9 mouse cellular contexts compared by ENCODE assay signal in genomic region chr11:5999832-6000771, GRCm38 (mm10). TPM values are rescaled to one million over a fixed set of nuclear protein-coding genes. Genes with fewer than 3 reads are reported as not detected.
DNase-seq lines count a peak whose midpoint lies in the region; ATAC-seq and TF ChIP-seq lines count a peak whose summit lies in the region.
"Had no signal": no experiment of that assay in that cellular context is flagged by ENCODE, and none has a peak within 500 bp of the region (broad histone marks: within the 10 kb centered on the region; RNA-seq: fewer than 3 reads in every experiment).

No protein-coding gene starts in this region.

- peaks cover 22% of the 10 kb centered on the region for H3K4me1 ChIP-seq in forebrain, embryonic 10.5 days
- H3K4me1 ChIP-seq in heart, embryonic 13.5 days: peaks cover 52% of the 10 kb centered on the region
- H3K4me1 ChIP-seq in kidney, embryonic 15.5 days: peaks cover 44% of the 10 kb centered on the region
- peaks cover 17% of the 10 kb centered on the region for H3K4me1 ChIP-seq in limb, embryonic 14.5 days (ENCODE audit: control insufficient read depth, insufficient read depth, low read length)
- H3K4me1 ChIP-seq in midbrain, embryonic 15.5 days: peaks cover 15% of the 10 kb centered on the region
- peaks cover 55% of the 10 kb centered on the region for H3K4me1 ChIP-seq in spleen, adult 2 months (ENCODE audit: control insufficient read depth, insufficient read depth, insufficient read length)

- peak overlapping the region; percentile 78 for H3K27ac ChIP-seq in forebrain, embryonic 10.5 days
- peak overlapping the region; percentile 99 for H3K27ac ChIP-seq in heart, embryonic 13.5 days (replicated peaks)
- peak overlapping the region; percentile 88 for H3K27ac ChIP-seq in kidney, embryonic 15.5 days
- H3K27ac ChIP-seq in limb, embryonic 14.5 days (replicated peaks; ENCODE audit: low read depth, low read length): peak overlapping the region; percentile 70
- H3K27ac ChIP-seq in midbrain, embryonic 15.5 days: peak overlapping the region; percentile 54
- peak overlapping the region; percentile 83 for H3K27ac ChIP-seq in spleen, adult 2 months (ENCODE audit: insufficient read depth, low read length)

- peak; percentile 86 for ATAC-seq in heart, embryonic 13.5 days (ENCODE audit: extremely low read depth, insufficient number of reproducible peaks, low FRiP score, low TSS enrichment)
- peak; percentile 86 for ATAC-seq in kidney, embryonic 15.5 days (replicated peaks; ENCODE audit: low FRiP score)
- peak; percentile 88 for ATAC-seq in limb, embryonic 14.5 days (ENCODE audit: low FRiP score, low read depth)
- ATAC-seq in midbrain, embryonic 15.5 days (replicated peaks): peak; percentile 79

- peak overlapping the region; percentile 65 for H3K9ac ChIP-seq in heart, embryonic 13.5 days
- H3K9ac ChIP-seq in kidney, embryonic 15.5 days: no peak overlapping the region
- H3K9ac ChIP-seq in limb, embryonic 14.5 days (ENCODE audit: low read depth, low read length, severe bottlenecking): no peak overlapping the region
- H3K9ac ChIP-seq in midbrain, embryonic 15.5 days: no peak overlapping the region

- DNase-seq in A20 (ENCODE audit: low read depth, low spot score): peak; percentile 19
- peak; percentile 94 for DNase-seq in brain, embryonic 14.5 days (ENCODE audit: low read depth)
- peak; percentile 67 for DNase-seq in forebrain, embryonic 10.5 days (ENCODE audit: extremely low spot score, low spot score)
- peak; percentile 90 for DNase-seq in limb, embryonic 14.5 days (ENCODE audit: low spot score)
- peak; percentile 42 to 54 for DNase-seq in spleen, adult 2 months (ENCODE audit: low read depth in 1 of 2, low spot score in 2 of 2)

- WGBS in forebrain, embryonic 10.5 days: 19% methylated on average over 8 of the region's 8 CpGs
- 6% methylated on average over 8 of the region's 8 CpGs for WGBS in heart, embryonic 13.5 days
- 12% methylated on average over 8 of the region's 8 CpGs for WGBS in kidney, embryonic 15.5 days
- 13% methylated on average over 8 of the region's 8 CpGs for WGBS in limb, embryonic 14.5 days
- 20% methylated on average over 8 of the region's 8 CpGs for WGBS in midbrain, embryonic 15.5 days
- 2% methylated on average over 8 of the region's 8 CpGs for WGBS in spleen, adult 2 months

- TF ChIP-seq CTCF in brain, embryonic 14.5 days (IDR thresholded peaks at IDR 0.05; ENCODE audit: borderline replicate concordance, extremely low read depth, insufficient read depth, insufficient read length): no peak
- no peak for TF ChIP-seq CTCF in spleen, adult 2 months (IDR thresholded peaks at IDR 0.05; ENCODE audit: extremely low read depth, insufficient read depth, insufficient read length, insufficient replicate concordance)

- peak overlapping the region; percentile 52 for H3K4me2 ChIP-seq in heart, embryonic 13.5 days
- H3K4me2 ChIP-seq in kidney, embryonic 15.5 days: peak overlapping the region; percentile 27
- peak overlapping the region; percentile 26; the same call in 1 of the 2 replicates for H3K4me2 ChIP-seq in limb, embryonic 14.5 days (replicated peaks; ENCODE audit: low read depth, low read length, severe bottlenecking)
- no peak overlapping the region for H3K4me2 ChIP-seq in midbrain, embryonic 15.5 days

- H3K36me3 ChIP-seq in forebrain, embryonic 10.5 days (replicated peaks): no peaks in the 10 kb centered on the region
- H3K36me3 ChIP-seq in heart, embryonic 13.5 days: no peaks in the 10 kb centered on the region
- no peaks in the 10 kb centered on the region for H3K36me3 ChIP-seq in kidney, embryonic 15.5 days
- no peaks in the 10 kb centered on the region for H3K36me3 ChIP-seq in limb, embryonic 14.5 days (ENCODE audit: control insufficient read depth, insufficient read depth, low read length)
- H3K36me3 ChIP-seq in midbrain, embryonic 15.5 days (replicated peaks): no peaks in the 10 kb centered on the region
- no peaks in the 10 kb centered on the region for H3K36me3 ChIP-seq in spleen, adult 2 months (ENCODE audit: control insufficient read depth, insufficient read depth, low read length)
- H3K36me3 ChIP-seq: G1E had no signal

- no peak for TF ChIP-seq POLR2A in brain, embryonic 14.5 days (IDR thresholded peaks at IDR 0.05; ENCODE audit: borderline replicate concordance, extremely low read depth, insufficient read depth, insufficient read length, poor library complexity, severe bottlenecking)
- no peak for TF ChIP-seq POLR2A in limb, embryonic 14.5 days (IDR thresholded peaks at IDR 0.05; ENCODE audit: borderline replicate concordance, extremely low read depth, insufficient read depth, insufficient read length)
- no peak for TF ChIP-seq POLR2A in spleen, adult 2 months (IDR thresholded peaks at IDR 0.05; ENCODE audit: low read depth, low read length)

- peak overlapping the region; percentile 1; the same call in 1 of the 2 replicates for H3K4me3 ChIP-seq in forebrain, embryonic 10.5 days
- no peak overlapping the region for H3K4me3 ChIP-seq in heart, embryonic 13.5 days
- no peak overlapping the region for H3K4me3 ChIP-seq in kidney, embryonic 15.5 days (replicated peaks)
- H3K4me3 ChIP-seq in limb, embryonic 14.5 days (replicated peaks; ENCODE audit: low read length): no peak overlapping the region
- no peak overlapping the region for H3K4me3 ChIP-seq in midbrain, embryonic 15.5 days
- no peak overlapping the region for H3K4me3 ChIP-seq in spleen, adult 2 months (ENCODE audit: extremely low read depth, insufficient read depth, insufficient read length)

- peaks cover 21% of the 10 kb centered on the region for H3K27me3 ChIP-seq in forebrain, embryonic 10.5 days (ENCODE audit: poor library complexity, severe bottlenecking)
- H3K27me3 ChIP-seq in heart, embryonic 13.5 days (replicated peaks): peaks cover 13% of the 10 kb centered on the region; the same call in 1 of the 2 replicates
- peaks cover 6% of the 10 kb centered on the region; the same call in 1 of the 2 replicates for H3K27me3 ChIP-seq in kidney, embryonic 15.5 days
- peaks cover 4% of the 10 kb centered on the region for H3K27me3 ChIP-seq in limb, embryonic 14.5 days (ENCODE audit: control insufficient read depth, insufficient read depth, low read length)
- peaks cover 7% of the 10 kb centered on the region; the same call in 1 of the 2 replicates for H3K27me3 ChIP-seq in midbrain, embryonic 15.5 days (replicated peaks)
- no peaks in the 10 kb centered on the region for H3K27me3 ChIP-seq in spleen, adult 2 months (ENCODE audit: control insufficient read depth, insufficient read depth, low read length)

- H3K9me3 ChIP-seq in forebrain, embryonic 10.5 days: no peaks in the 10 kb centered on the region
- no peaks in the 10 kb centered on the region for H3K9me3 ChIP-seq in heart, embryonic 13.5 days
- no peaks in the 10 kb centered on the region for H3K9me3 ChIP-seq in kidney, embryonic 15.5 days (replicated peaks)
- no peaks in the 10 kb centered on the region for H3K9me3 ChIP-seq in limb, embryonic 14.5 days (ENCODE audit: control insufficient read depth, low read length)
- no peaks in the 10 kb centered on the region for H3K9me3 ChIP-seq in midbrain, embryonic 15.5 days
- H3K9me3 ChIP-seq: G1E had no signal

RNA-seq across cellular contexts. Expression of gene Ykt6, which starts 44.6 kb away (rescaled TPM):
- 74.7 and 106 TPM in 2 replicates for polyA plus RNA-seq in brain, embryonic 14.5 days (2012; rRNA removed)
- 58.5 and 65.5 TPM in 2 replicates for polyA plus RNA-seq in forebrain, embryonic 10.5 days (2016; fragmentation: Nextera tagmentation; extraction: Ambion mirVana)
- polyA plus RNA-seq in heart, embryonic 13.5 days (2015; fragmentation: Nextera tagmentation; extraction: Ambion mirVana): 39.1 and 41.1 TPM in 2 replicates
- polyA plus RNA-seq in kidney, embryonic 15.5 days (2015; fragmentation: Nextera tagmentation; extraction: Ambion mirVana): 52.9 and 57.3 TPM in 2 replicates
- 79.0 and 81.0 TPM in 2 replicates for polyA plus RNA-seq in limb, embryonic 14.5 days (2012; rRNA removed)
- polyA plus RNA-seq in limb, embryonic 14.5 days (2014; fragmentation: Nextera tagmentation; extraction: Ambion mirVana): 33.2 and 34.8 TPM in 2 replicates
- polyA plus RNA-seq in midbrain, embryonic 15.5 days (2015; fragmentation: Nextera tagmentation; extraction: Ambion mirVana): 96.8 and 104 TPM in 2 replicates
- polyA plus RNA-seq in spleen, adult 2 months (2012; rRNA removed): 31.0 and 34.3 TPM in 2 replicates

RNA-seq across cellular contexts. Expression of gene Gck, which starts 50.2 kb away (rescaled TPM):
- polyA plus RNA-seq in brain, embryonic 14.5 days (2012; rRNA removed): 5.9 and 6.4 TPM in 2 replicates
- 2.2 and 2.5 TPM in 2 replicates for polyA plus RNA-seq in forebrain, embryonic 10.5 days (2016; fragmentation: Nextera tagmentation; extraction: Ambion mirVana)
- polyA plus RNA-seq in heart, embryonic 13.5 days (2015; fragmentation: Nextera tagmentation; extraction: Ambion mirVana): 1.2 and 1.5 TPM in 2 replicates
- polyA plus RNA-seq in kidney, embryonic 15.5 days (2015; fragmentation: Nextera tagmentation; extraction: Ambion mirVana): 1.3 and 2.0 TPM in 2 replicates
- 0.83 and 1.7 TPM in 2 replicates for polyA plus RNA-seq in limb, embryonic 14.5 days (2012; rRNA removed)
- 0.74 and 2.6 TPM in 2 replicates for polyA plus RNA-seq in limb, embryonic 14.5 days (2014; fragmentation: Nextera tagmentation; extraction: Ambion mirVana)
- 10.0 and 11.2 TPM in 2 replicates for polyA plus RNA-seq in midbrain, embryonic 15.5 days (2015; fragmentation: Nextera tagmentation; extraction: Ambion mirVana)
- 0.27 and 0.41 TPM in 2 replicates for polyA plus RNA-seq in spleen, adult 2 months (2012; rRNA removed)
- polyA plus RNA-seq: G1E had no signal

Comparison
In these comparisons a context has a peak if more than half of its experiments do, and no peak if none do; other contexts are left out.
1. DNase-seq: peak in every context shown above with its lines; median percentile 94 in brain, embryonic 14.5 days; 90 in limb, embryonic 14.5 days; 67 in forebrain, embryonic 10.5 days; 48 in spleen, adult 2 months; 19 in A20.